Mouse (Mus musculus) ovary, adult 18-20 months (tissue): ENCODE results near the gene Magi2.
"Not testable (repeated sequence)": the region's sequence is repeated elsewhere in the genome, so short reads cannot be mapped to it uniquely, and the experiment has no call there.

Source experiments
- DNase-seq: peaks from one replicate; pipeline ENCODE4 v3.0.0; 2022; ENCODE audit warnings: low spot score, mixed read lengths

The Magi2 gene

GRCm38 (mm10) chr5:20703971-20704575 lies 1477.2 kb downstream of the Magi2 start:
- no peak for DNase-seq

GRCm38 (mm10) chr5:20704886-20705285 lies 1478.0 kb downstream of the Magi2 start:
- DNase-seq, result no peak

- DNase-seq, result not testable (repeated sequence)
These were observed 1479.8 kb downstream of the Magi2 start for GRCm38 (mm10) chr5:20706322-20707282.

- not testable (repeated sequence) for DNase-seq
These were observed 1484.0 kb downstream of the Magi2 start for GRCm38 (mm10) chr5:20710845-20711244.

- DNase-seq, result not testable (repeated sequence)
These were observed 1487.8 kb downstream of the Magi2 start for GRCm38 (mm10) chr5:20714619-20715018.

- not testable (repeated sequence) for DNase-seq
These were observed 1489.1 kb downstream of the Magi2 start for GRCm38 (mm10) chr5:20715980-20716379.

GRCm38 (mm10) chr5:20720201-20720900 lies 1493.5 kb downstream of the Magi2 start:
- DNase-seq, result peak; percentile 14

- not testable (repeated sequence) for DNase-seq
These were observed 1496.4 kb downstream of the Magi2 start for GRCm38 (mm10) chr5:20723226-20723625.

- DNase-seq, result no peak
These were observed 1512.0 kb downstream of the Magi2 start for GRCm38 (mm10) chr5:20738795-20739194.

- DNase-seq, result no peak
These were observed 1514.4 kb downstream of the Magi2 start for GRCm38 (mm10) chr5:20741193-20741592.

GRCm38 (mm10) chr5:20741936-20742335 lies 1515.1 kb downstream of the Magi2 start:
- no peak for DNase-seq

- no peak for DNase-seq
These were observed 1521.3 kb downstream of the Magi2 start for GRCm38 (mm10) chr5:20748142-20748541.

GRCm38 (mm10) chr5:20748856-20749255 lies 1522.0 kb downstream of the Magi2 start:
- no peak for DNase-seq

- DNase-seq, result no peak
These were observed 1522.7 kb downstream of the Magi2 start for GRCm38 (mm10) chr5:20749535-20749934.

GRCm38 (mm10) chr5:20751000-20751399 lies 1524.2 kb downstream of the Magi2 start:
- no peak for DNase-seq

GRCm38 (mm10) chr5:20751696-20752095 lies 1524.9 kb downstream of the Magi2 start:
- no peak for DNase-seq

GRCm38 (mm10) chr5:20753096-20753495 lies 1526.3 kb downstream of the Magi2 start:
- DNase-seq, result no peak

- no peak for DNase-seq
These were observed 1527.1 kb downstream of the Magi2 start for GRCm38 (mm10) chr5:20753963-20754362.
